Mouse (Mus musculus) limb, embryonic 14.5 days (tissue): ENCODE measurements around the gene Kmt2a. TPM values are rescaled to one million over a fixed set of nuclear protein-coding genes. Genes with fewer than 3 reads are reported as not detected.

Experiments used
- ATAC-seq: fragments of 200-750 bp; cut with Nextera tagmentation; 2 replicates; pipeline ENCODE4 v1.8.0; 2017; ENCODE audit warnings: low read depth, moderate number of reproducible peaks, moderate TSS enrichment; ENCODE audit not compliant: low FRiP score
- DNase-seq: peaks from one replicate; pipeline ENCODE4 v3.0.0-alpha.2; 2015; ENCODE audit warnings: low spot score
- H3K27ac ChIP-seq: fragments of 300-500 bp; sonication (generic); replicated peaks from 2 replicates; pipeline ENCODE4 v1.5.1; 2014; ENCODE audit warnings: low read depth, mild to moderate bottlenecking, low read length, moderate library complexity, mixed read lengths
- H3K27me3 ChIP-seq: fragments of 300-500 bp; sonication (generic); 2 replicates; pipeline ENCODE4 v1.6.1; 2014; ENCODE audit warnings: low read length, mixed read lengths; ENCODE audit not compliant: control insufficient read depth, insufficient read depth
- H3K36me3 ChIP-seq: fragments of 300-500 bp; sonication (generic); 2 replicates; pipeline ENCODE4 v1.6.1; 2014; ENCODE audit warnings: mild to moderate bottlenecking, low read length, moderate library complexity, mixed read lengths; ENCODE audit not compliant: control insufficient read depth, insufficient read depth
- H3K4me1 ChIP-seq: fragments of 300-500 bp; sonication (generic); 2 replicates; pipeline ENCODE4 v1.6.1; 2014; ENCODE audit warnings: antibody characterized with exemption, low read length, mixed read lengths; ENCODE audit not compliant: control insufficient read depth, insufficient read depth
- H3K4me2 ChIP-seq: fragments of 300-500 bp; sonication (generic); replicated peaks from 2 replicates; pipeline ENCODE4 v1.6.1; 2014; ENCODE audit warnings: low read depth, mild to moderate bottlenecking, low read length, moderate library complexity; ENCODE audit not compliant: severe bottlenecking
- H3K4me3 ChIP-seq: fragments of 300-500 bp; sonication (generic); replicated peaks from 2 replicates; pipeline ENCODE4 v1.5.1; 2014; ENCODE audit warnings: low read length
- H3K9ac ChIP-seq: fragments of 300-500 bp; sonication (generic); 2 replicates; pipeline ENCODE4 v1.6.1; 2014; ENCODE audit warnings: mild to moderate bottlenecking, low read depth, low read length, moderate library complexity; ENCODE audit not compliant: severe bottlenecking
- H3K9me3 ChIP-seq: fragments of 300-500 bp; sonication (generic); 2 replicates; pipeline ENCODE4 v1.6.1; 2016; ENCODE audit warnings: low read length; ENCODE audit not compliant: control insufficient read depth
- POLR2A ChIP-seq: fragments of 200-500 bp; IDR thresholded peaks from 2 replicates; pipeline ENCODE4 v1.8.0; 2012; ENCODE audit warnings: inconsistent platforms, mild to moderate bottlenecking, moderate library complexity, borderline replicate concordance; ENCODE audit not compliant: insufficient read depth, insufficient read length; ENCODE audit errors: extremely low read depth
- WGBS: fragments of 180-500 bp; shearing (Covaris S2); extraction: QIAGEN DNeasy Blood & Tissue Kit; methylation state at CpG from one replicate; pipeline ENCODE4 v1.1.7; 2014; 5-methylcytosine and 5-hydroxymethylcytosine counted together
- polyA plus RNA-seq, 2 experiments: library from polyadenylated mRNA; depleted of rRNA in 1 of 2; stranded (reverse) in 1 of 2; unstranded in 1 of 2; fragments of >200 nt; fragmentation: Nextera tagmentation in 1 of 2; extraction: Ambion mirVana in 1 of 2; gene quantifications; 2 replicates each; pipeline versions ENCODE4 v1.2.1 to v1.2.3; 2012 to 2014

The Kmt2a gene
- polyA plus RNA-seq, 2 experiments = 16.8 to 21.7 TPM

GRCm38 (mm10) chr9:44819920-44820827, 60.9 kb downstream of the Kmt2a start:
- DNase-seq = no peak

GRCm38 (mm10) chr9:44817522-44817921, 63.6 kb downstream of the Kmt2a start:
- no peak for ATAC-seq
- H3K4me2 ChIP-seq = no peak overlapping the region
- no peaks in the 10 kb centered on the region for H3K4me1 ChIP-seq
- H3K27ac ChIP-seq = no peak overlapping the region
- no peak for TF ChIP-seq POLR2A
- WGBS = 83% methylated on average over 5 of the region's 5 CpGs
- no peaks in the 10 kb centered on the region for H3K27me3 ChIP-seq
- DNase-seq = no peak
- no peaks in the 10 kb centered on the region for H3K9me3 ChIP-seq
- H3K4me3 ChIP-seq = no peak overlapping the region
- H3K9ac ChIP-seq = no peak overlapping the region
- peaks cover 99% of the 10 kb centered on the region for H3K36me3 ChIP-seq

More at GRCm38 (mm10) chr9:44819920-44820827, 60.9 kb downstream of the Kmt2a start:
- no peaks in the 10 kb centered on the region for H3K9me3 ChIP-seq
- no peak overlapping the region for H3K27ac ChIP-seq
- ATAC-seq = no peak
- H3K9ac ChIP-seq = no peak overlapping the region
- no peaks in the 10 kb centered on the region for H3K27me3 ChIP-seq
- 94% methylated on average over 15 of the region's 15 CpGs for WGBS
- H3K36me3 ChIP-seq = peaks cover 99% of the 10 kb centered on the region
- no peak overlapping the region for H3K4me2 ChIP-seq
- no peak for TF ChIP-seq POLR2A
- no peak overlapping the region for H3K4me3 ChIP-seq
- no peaks in the 10 kb centered on the region for H3K4me1 ChIP-seq

GRCm38 (mm10) chr9:44814179-44814578, 66.9 kb downstream of the Kmt2a start:
- WGBS = 93% methylated on average over 8 of the region's 8 CpGs
- ATAC-seq (no peak), DNase-seq (no peak)
- H3K27me3 ChIP-seq = no peaks in the 10 kb centered on the region
- no peak overlapping the region for H3K4me3 ChIP-seq
- H3K27ac ChIP-seq = no peak overlapping the region
- H3K9ac ChIP-seq = no peak overlapping the region
- peaks cover 99% of the 10 kb centered on the region for H3K36me3 ChIP-seq
- no peaks in the 10 kb centered on the region for H3K9me3 ChIP-seq
- no peak overlapping the region for H3K4me2 ChIP-seq
- TF ChIP-seq POLR2A = no peak
- no peaks in the 10 kb centered on the region for H3K4me1 ChIP-seq

DNA sequence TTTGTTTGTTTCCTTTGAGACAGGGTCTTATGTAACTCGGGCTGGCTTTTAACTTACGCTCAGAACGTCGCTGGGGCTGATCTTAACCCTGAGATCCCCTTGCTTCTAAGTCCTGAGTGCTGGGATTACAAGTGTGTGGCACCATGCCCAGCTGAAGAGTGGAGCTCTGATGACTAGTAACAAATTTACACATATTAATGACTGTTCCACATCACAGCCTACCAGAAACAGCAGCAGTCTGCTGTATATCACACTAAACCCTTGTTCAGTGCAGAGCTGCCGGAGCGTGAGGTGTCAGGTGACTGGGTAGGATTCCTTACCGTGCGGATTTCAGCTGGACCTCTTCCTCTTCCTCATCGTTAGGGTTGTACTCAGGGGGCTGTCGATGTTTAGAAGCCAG, 70.8 kb downstream of the Kmt2a start:
- Histone ChIP-seq H3K36me3 (peaks cover 98% of the 10 kb centered on the region), H3K27ac (no peak overlapping the region), H3K9ac (no peak overlapping the region), H3K4me1 (no peaks in the 10 kb centered on the region), H3K27me3 (no peaks in the 10 kb centered on the region), H3K4me2 (no peak overlapping the region), H3K4me3 (no peak overlapping the region), H3K9me3 (no peaks in the 10 kb centered on the region)
- ATAC-seq (no peak), DNase-seq (no peak)
- TF ChIP-seq POLR2A = no peak
- WGBS = 88% methylated on average over 10 of the region's 10 CpGs

DNA sequence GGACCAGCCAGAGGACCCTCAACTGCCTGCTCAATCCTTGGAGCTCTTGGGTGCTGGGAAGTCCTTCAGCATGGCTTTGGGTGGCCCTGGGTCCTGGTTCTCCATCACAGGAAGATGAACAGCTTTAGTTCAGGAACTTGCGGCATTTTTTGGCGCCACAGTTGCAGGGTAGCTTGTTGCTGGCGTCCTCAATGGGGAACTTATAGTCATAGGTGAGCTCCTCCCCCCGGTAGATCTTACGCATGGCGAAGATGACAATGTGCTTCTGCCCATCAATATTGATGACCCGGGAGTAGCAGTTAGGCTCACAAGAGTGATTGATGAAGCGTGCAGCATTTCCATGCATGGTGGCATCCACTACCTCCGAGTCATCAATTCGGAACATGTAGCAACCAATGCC, 73.3 kb downstream of the Kmt2a start:
- Histone ChIP-seq H3K36me3 (peaks cover 81% of the 10 kb centered on the region), H3K27me3 (no peaks in the 10 kb centered on the region), H3K4me2 (no peak overlapping the region), H3K9ac (no peak overlapping the region), H3K27ac (no peak overlapping the region), H3K4me3 (no peak overlapping the region), H3K9me3 (no peaks in the 10 kb centered on the region), H3K4me1 (no peaks in the 10 kb centered on the region)
- 96% methylated on average over 10 of the region's 10 CpGs for WGBS
- DNase-seq (no peak), ATAC-seq (no peak)
- TF ChIP-seq POLR2A = no peak
